Mouse (Mus musculus) cortical plate, adult 2 months (tissue): ENCODE measurements around the gene Thegl.

ENCODE experiments used
- CTCF ChIP-seq: fragments of 200-500 bp; IDR thresholded peaks from 2 replicates; pipeline ENCODE4 v1.5.1; 2011; ENCODE audit warnings: mild to moderate bottlenecking, control low read depth, low read length; ENCODE audit not compliant: insufficient read depth; ENCODE audit errors: extremely low read depth
- POLR2A ChIP-seq: fragments of 200-500 bp; IDR thresholded peaks from 2 replicates; pipeline ENCODE4 v1.6.1; 2011; ENCODE audit warnings: mild to moderate bottlenecking, low read length, control low read depth; ENCODE audit not compliant: insufficient read depth; ENCODE audit errors: extremely low read depth

- TF ChIP-seq CTCF = no peak
- TF ChIP-seq POLR2A = no peak
Measured at GRCm38 (mm10) chr5:77011082-77011481, 4.7 kb upstream of the Thegl start.
